Mouse (Mus musculus): ENCODE results near the gene Cd3g. TPM values are rescaled to one million over a fixed set of nuclear protein-coding genes. Genes with fewer than 3 reads are reported as not detected.

The Cd3g gene
- polyA plus RNA-seq, 1 experiment from 2014 or later = not detected

DNA sequence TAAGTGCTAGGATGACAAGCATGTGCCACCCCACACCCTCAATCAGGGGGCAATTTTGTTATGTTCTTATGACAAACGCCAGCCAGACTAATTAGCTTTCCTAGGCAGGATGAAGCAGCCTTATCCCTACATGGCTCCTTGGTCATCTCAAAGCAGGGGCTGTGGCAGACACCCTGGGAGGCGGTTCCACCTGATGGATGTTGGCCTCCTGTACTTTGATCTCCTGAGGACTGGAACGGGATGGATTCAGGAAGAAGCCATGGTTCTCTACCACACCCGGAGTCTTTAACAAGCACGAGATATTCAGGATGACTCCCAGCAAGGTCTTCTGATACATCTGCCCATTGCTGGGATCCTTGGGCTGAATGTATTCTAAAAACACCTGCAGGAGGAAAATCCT is 32.4 kb downstream of the Cd3g start:
- Histone ChIP-seq H3K27ac (no peak overlapping the region), H3K9ac (no peak overlapping the region), H3K36me3 (replicated peaks; ENCODE audit: control insufficient read depth, insufficient read depth) (peaks cover 98% of the 10 kb centered on the region), H3K9me3 (ENCODE audit: control insufficient read depth, low read length) (no peaks in the 10 kb centered on the region), H3K4me3 (replicated peaks; ENCODE audit: low read length) (no peak overlapping the region), H3K4me2 (replicated peaks) (no peak overlapping the region), H3K27me3 (ENCODE audit: control insufficient read depth, insufficient read depth, low read length) (no peaks in the 10 kb centered on the region), H3K4me1 (replicated peaks; ENCODE audit: control insufficient read depth, insufficient read depth, low read length) (no peaks in the 10 kb centered on the region)
- 97% methylated on average over 5 of the region's 5 CpGs for WGBS
- no peak for ATAC-seq (ENCODE audit: low FRiP score)
- DNase-seq (ENCODE audit: low spot score) = no peak

GRCm38 (mm10) chr9:44946185-44946695 is 34.0 kb downstream of the Cd3g start:
- 92% methylated on average over 7 of the region's 7 CpGs for WGBS
- DNase-seq (ENCODE audit: low spot score) (no peak), ATAC-seq (ENCODE audit: low FRiP score) (no peak)
- Histone ChIP-seq H3K9me3 (ENCODE audit: control insufficient read depth, low read length) (no peaks in the 10 kb centered on the region), H3K27me3 (ENCODE audit: control insufficient read depth, insufficient read depth, low read length) (no peaks in the 10 kb centered on the region), H3K36me3 (replicated peaks; ENCODE audit: control insufficient read depth, insufficient read depth) (peaks cover 100% of the 10 kb centered on the region), H3K27ac (no peak overlapping the region), H3K4me3 (replicated peaks; ENCODE audit: low read length) (no peak overlapping the region), H3K9ac (no peak overlapping the region), H3K4me2 (replicated peaks) (no peak overlapping the region), H3K4me1 (replicated peaks; ENCODE audit: control insufficient read depth, insufficient read depth, low read length) (no peaks in the 10 kb centered on the region)

DNA sequence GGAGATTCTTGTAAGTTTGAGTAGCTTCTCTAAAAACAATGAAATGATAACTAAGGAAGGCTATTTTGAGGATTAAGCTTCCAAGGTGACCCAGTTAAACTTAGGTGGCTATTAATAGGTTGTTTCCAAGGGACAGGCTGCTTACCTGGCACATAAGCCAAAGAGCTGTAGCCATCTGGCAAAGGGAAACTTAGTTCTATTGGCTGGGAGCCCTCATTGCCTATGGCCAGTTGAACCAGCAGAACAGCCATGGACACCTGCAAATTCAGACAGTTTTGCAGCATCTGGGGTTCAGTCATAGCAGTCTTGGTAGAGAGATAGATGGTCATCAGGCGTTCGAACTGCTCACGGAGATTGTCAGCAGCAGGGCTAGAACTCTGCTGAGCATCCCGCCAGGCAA is 37.8 kb downstream of the Cd3g start:
- H3K27me3 ChIP-seq (ENCODE audit: control insufficient read depth, insufficient read depth, low read length) = no peaks in the 10 kb centered on the region
- DNase-seq (ENCODE audit: low spot score) = no peak
- no peaks in the 10 kb centered on the region for H3K9me3 ChIP-seq (ENCODE audit: control insufficient read depth, low read length)
- no peak overlapping the region for H3K4me3 ChIP-seq (replicated peaks; ENCODE audit: low read length)
- H3K4me2 ChIP-seq (replicated peaks) = no peak overlapping the region
- WGBS = 93% methylated on average over 4 of the region's 4 CpGs
- no peak overlapping the region for H3K27ac ChIP-seq
- peaks cover 99% of the 10 kb centered on the region for H3K36me3 ChIP-seq (replicated peaks; ENCODE audit: control insufficient read depth, insufficient read depth)
- H3K4me1 ChIP-seq (replicated peaks; ENCODE audit: control insufficient read depth, insufficient read depth, low read length) = no peaks in the 10 kb centered on the region
- no peak for ATAC-seq (ENCODE audit: low FRiP score)
- H3K9ac ChIP-seq = no peak overlapping the region

GRCm38 (mm10) chr9:44941756-44942155 is 38.5 kb downstream of the Cd3g start:
- no peaks in the 10 kb centered on the region for H3K4me1 ChIP-seq (replicated peaks; ENCODE audit: control insufficient read depth, insufficient read depth, low read length)
- whole genome bisulfite sequencing = 93% methylated on average over 4 of the region's 4 CpGs
- no peak overlapping the region for H3K4me2 ChIP-seq (replicated peaks)
- no peak overlapping the region for H3K4me3 ChIP-seq (replicated peaks; ENCODE audit: low read length)
- ATAC-seq (ENCODE audit: low FRiP score) = no peak
- DNase-seq (ENCODE audit: low spot score) = no peak
- H3K9me3 ChIP-seq (ENCODE audit: control insufficient read depth, low read length) = no peaks in the 10 kb centered on the region
- no peak overlapping the region for H3K27ac ChIP-seq
- H3K27me3 ChIP-seq (ENCODE audit: control insufficient read depth, insufficient read depth, low read length) = no peaks in the 10 kb centered on the region
- H3K36me3 ChIP-seq (replicated peaks; ENCODE audit: control insufficient read depth, insufficient read depth) = peaks cover 98% of the 10 kb centered on the region
- no peak overlapping the region for H3K9ac ChIP-seq

DNA sequence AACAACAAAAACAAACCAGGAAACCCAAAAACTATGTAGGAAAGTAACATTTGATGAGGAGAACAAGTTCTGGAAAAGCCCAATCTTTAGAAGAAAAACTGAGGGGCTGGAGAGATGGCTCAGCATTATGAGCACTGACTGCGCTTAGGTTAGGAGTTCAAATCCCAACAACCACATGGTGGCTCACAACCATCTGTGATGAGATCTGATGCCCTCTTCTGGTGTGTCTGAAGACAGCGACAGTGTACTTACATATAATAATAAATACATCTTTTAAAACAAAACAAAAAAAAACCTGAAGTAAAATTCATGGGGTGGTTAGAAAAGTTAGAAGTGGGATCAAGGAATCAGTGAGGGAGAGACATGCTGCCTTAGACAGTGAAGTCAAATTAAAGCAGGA is 58.7 kb downstream of the Cd3g start:
- 69% methylated on average over 2 of the region's 2 CpGs for WGBS
- Histone ChIP-seq H3K27me3 (ENCODE audit: control insufficient read depth, insufficient read depth, low read length) (no peaks in the 10 kb centered on the region), H3K4me3 (replicated peaks; ENCODE audit: low read length) (peak overlapping the region; percentile 62), H3K9me3 (ENCODE audit: control insufficient read depth, low read length) (no peaks in the 10 kb centered on the region), H3K36me3 (replicated peaks; ENCODE audit: control insufficient read depth, insufficient read depth) (peaks cover 10% of the 10 kb centered on the region), H3K4me2 (replicated peaks) (peak overlapping the region; percentile 75), H3K9ac (peak overlapping the region; percentile 73), H3K27ac (peak overlapping the region; percentile 93), H3K4me1 (replicated peaks; ENCODE audit: control insufficient read depth, insufficient read depth, low read length) (peaks cover 8% of the 10 kb centered on the region)
- ATAC-seq (ENCODE audit: low FRiP score) = no peak
- no peak for DNase-seq (ENCODE audit: low spot score)

DNA sequence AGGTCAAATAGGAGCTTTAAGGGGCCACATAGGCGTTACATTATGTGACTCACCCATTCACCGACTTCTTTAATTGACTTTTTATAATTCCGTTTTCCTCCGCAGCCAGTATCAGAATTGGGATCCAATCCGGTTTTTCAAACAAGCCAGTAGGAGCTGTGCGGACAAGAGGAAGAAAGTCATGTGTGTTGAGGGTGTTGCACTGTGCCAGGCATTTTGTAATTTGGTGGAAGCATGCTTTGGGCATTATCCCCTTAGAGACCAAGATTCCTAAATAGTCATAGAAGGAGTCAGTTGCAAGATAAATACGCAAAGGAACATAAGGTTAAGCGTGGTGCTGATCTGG is 59.1 kb downstream of the Cd3g start:
- peak overlapping the region; percentile 93 for H3K27ac ChIP-seq
- DNase-seq (ENCODE audit: low spot score) (no peak), ATAC-seq (ENCODE audit: low FRiP score) (peak; percentile 88)
- peaks cover 8% of the 10 kb centered on the region for H3K4me1 ChIP-seq (replicated peaks; ENCODE audit: control insufficient read depth, insufficient read depth, low read length)
- peak overlapping the region; percentile 73 for H3K9ac ChIP-seq
- H3K27me3 ChIP-seq (ENCODE audit: control insufficient read depth, insufficient read depth, low read length) = no peaks in the 10 kb centered on the region
- H3K36me3 ChIP-seq (replicated peaks; ENCODE audit: control insufficient read depth, insufficient read depth) = peaks cover 5% of the 10 kb centered on the region
- H3K4me3 ChIP-seq (replicated peaks; ENCODE audit: low read length) = peak overlapping the region; percentile 62
- H3K4me2 ChIP-seq (replicated peaks) = peak overlapping the region; percentile 75
- H3K9me3 ChIP-seq (ENCODE audit: control insufficient read depth, low read length) = no peaks in the 10 kb centered on the region
- WGBS = under 1% methylated on average over 8 of the region's 8 CpGs

DNA sequence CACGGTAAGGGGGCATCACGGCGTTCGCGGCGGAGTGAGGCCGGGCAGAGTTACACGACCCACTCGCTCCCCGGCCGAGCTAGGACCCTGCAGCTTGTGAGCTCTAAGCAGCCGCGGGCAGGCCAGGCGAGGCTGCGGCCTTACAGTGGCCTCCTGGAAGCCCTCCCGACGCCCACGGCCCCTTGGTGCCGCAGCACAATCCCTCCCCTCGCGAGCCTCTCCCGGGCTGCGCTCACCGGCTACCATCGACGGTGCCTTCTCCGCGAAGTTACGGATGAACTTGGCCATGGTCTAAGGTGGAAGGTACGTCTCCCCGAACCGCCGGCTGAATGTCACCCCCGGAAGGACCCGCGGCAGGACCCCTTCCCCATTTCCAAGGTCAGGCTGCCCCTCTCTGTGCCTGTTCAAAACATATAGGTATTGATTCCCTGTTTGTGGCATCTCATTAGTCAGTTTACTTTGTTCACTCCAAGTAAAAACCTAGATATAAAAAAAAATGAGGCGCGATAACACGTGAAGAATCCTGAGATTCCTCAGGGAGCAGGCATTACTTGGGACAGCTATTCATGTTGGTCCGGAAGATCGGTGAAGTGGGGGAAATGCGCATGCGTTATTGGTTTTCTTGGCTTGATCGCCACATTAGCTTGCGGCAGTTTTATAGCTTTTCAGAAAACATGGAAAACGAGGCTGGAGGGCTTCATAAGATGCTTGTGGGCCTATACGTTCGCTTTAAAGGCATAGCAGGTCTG is 59.7 kb downstream of the Cd3g start, which contains the start of gene Atp5l:
TSS of gene Atp5l (minus strand) at position 369 of the 749 bp plus-strand sequence.
- Histone ChIP-seq H3K4me2 (replicated peaks) (peak within 1 kb of the TSS; percentile 75), H3K9me3 (ENCODE audit: control insufficient read depth, low read length) (no peaks in the 10 kb centered on the region), H3K27ac (peak within 1 kb of the TSS; percentile 93), H3K9ac (peak within 1 kb of the TSS; percentile 73), H3K4me1 (replicated peaks; ENCODE audit: control insufficient read depth, insufficient read depth, low read length) (peaks cover 8% of the 10 kb centered on the region), H3K4me3 (replicated peaks; ENCODE audit: low read length) (peak within 1 kb of the TSS; percentile 62), H3K36me3 (replicated peaks; ENCODE audit: control insufficient read depth, insufficient read depth) (peaks cover 5% of the 10 kb centered on the region), H3K27me3 (ENCODE audit: control insufficient read depth, insufficient read depth, low read length) (no peaks in the 10 kb centered on the region)
- DNase-seq (ENCODE audit: low spot score) (peak; percentile 98), ATAC-seq (ENCODE audit: low FRiP score) (peak; percentile 91)
- under 1% methylated on average over 48 of the region's 48 CpGs for WGBS

DNA sequence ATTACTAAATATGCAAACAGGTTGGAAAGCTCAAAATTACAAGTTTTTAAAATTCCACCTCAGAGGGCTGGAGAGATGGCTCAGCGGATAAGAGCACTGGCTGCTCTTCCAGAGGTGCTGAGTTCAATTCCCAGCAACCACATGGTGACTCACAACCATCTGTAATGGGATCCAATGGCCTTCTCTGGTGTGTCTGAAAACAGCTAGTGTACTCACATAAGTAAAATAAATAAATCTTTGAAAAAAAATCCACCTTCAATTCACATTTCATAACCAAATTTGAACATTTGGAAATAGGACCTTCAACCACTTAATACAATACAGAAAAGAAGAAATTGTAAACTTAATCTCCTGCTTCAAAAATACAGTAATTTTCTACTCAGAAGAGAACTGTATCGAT is 60.6 kb downstream of the Cd3g start:
- no peaks in the 10 kb centered on the region for H3K36me3 ChIP-seq (replicated peaks; ENCODE audit: control insufficient read depth, insufficient read depth)
- no peaks in the 10 kb centered on the region for H3K9me3 ChIP-seq (ENCODE audit: control insufficient read depth, low read length)
- H3K4me1 ChIP-seq (replicated peaks; ENCODE audit: control insufficient read depth, insufficient read depth, low read length) = peaks cover 8% of the 10 kb centered on the region
- peak overlapping the region; percentile 62 for H3K4me3 ChIP-seq (replicated peaks; ENCODE audit: low read length)
- H3K4me2 ChIP-seq (replicated peaks) = peak overlapping the region; percentile 75
- H3K9ac ChIP-seq = peak overlapping the region; percentile 73
- ATAC-seq (ENCODE audit: low FRiP score) (no peak), DNase-seq (ENCODE audit: low spot score) (no peak)
- 40% methylated on average over 2 of the region's 2 CpGs for WGBS
- H3K27ac ChIP-seq = no peak overlapping the region
- no peaks in the 10 kb centered on the region for H3K27me3 ChIP-seq (ENCODE audit: control insufficient read depth, insufficient read depth, low read length)

Data from hindbrain, embryonic 14.5 days (tissue).